Comparison of ENCODE assay signal across 20 mouse cellular contexts in the genomic region with DNA sequence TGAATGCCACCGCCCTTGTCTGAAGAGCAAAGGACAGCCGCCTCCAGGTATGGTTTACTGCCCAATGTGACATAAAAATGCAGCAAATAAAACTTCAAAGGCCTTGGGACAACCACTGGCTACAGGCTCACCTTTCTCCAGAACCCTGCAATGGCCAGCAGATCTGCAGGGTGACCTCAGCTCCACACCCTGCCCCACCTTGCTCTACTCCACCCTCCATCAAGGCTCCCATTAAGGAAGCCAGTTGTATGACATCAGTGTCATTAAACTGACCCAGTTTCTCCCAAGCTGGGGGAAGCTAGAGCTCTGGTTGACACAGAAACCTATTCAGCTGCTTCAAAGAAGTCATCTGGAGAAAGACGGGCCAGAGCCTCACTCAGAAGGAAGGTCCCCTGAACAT.
DNase-seq lines count a peak whose midpoint lies in the region; ATAC-seq and TF ChIP-seq lines count a peak whose summit lies in the region.
"Had no signal": no experiment of that assay in that cellular context is flagged by ENCODE, and none has a peak within 500 bp of the region (broad histone marks: within the 10 kb centered on the region; RNA-seq: fewer than 3 reads in every experiment).

No protein-coding gene starts in this region.

- H3K9ac ChIP-seq in intestine, embryonic 15.5 days: no peak overlapping the region
- H3K9ac ChIP-seq: embryonic facial prominence, embryonic 13.5 days; hindbrain, embryonic 12.5 days had no signal

- no peaks in the 10 kb centered on the region for H3K36me3 ChIP-seq in heart, embryonic 10.5 days
- no peaks in the 10 kb centered on the region for H3K36me3 ChIP-seq in intestine, embryonic 15.5 days
- H3K36me3 ChIP-seq in small intestine, adult 2 months (ENCODE audit: control insufficient read depth, insufficient read depth, low read length): no peaks in the 10 kb centered on the region
- H3K36me3 ChIP-seq: embryonic facial prominence, embryonic 13.5 days; forebrain, embryonic 10.5 days; hindbrain, embryonic 12.5 days had no signal

- H3K4me2 ChIP-seq in intestine, embryonic 15.5 days (replicated peaks): no peak overlapping the region
- H3K4me2 ChIP-seq: embryonic facial prominence, embryonic 13.5 days; hindbrain, embryonic 12.5 days had no signal

- no peak for TF ChIP-seq CTCF in small intestine, adult 2 months (IDR thresholded peaks at IDR 0.05; ENCODE audit: extremely low read depth, insufficient read length, insufficient replicate concordance, low read depth, low read length)

- peak; percentile 33 for DNase-seq in heart, embryonic 10.5 days (ENCODE audit: low spot score)
- DNase-seq in heart, adult 9 months (ENCODE audit: low spot score in 2 of 2): no peak
- DNase-seq in natural killer cell, adult 2 months (ENCODE audit: low spot score in 2 of 2): no peak
- no peak for DNase-seq in liver
- DNase-seq in adrenal gland, postnatal 10 days: no peak
- DNase-seq: adrenal gland, postnatal 14 days; cerebellum, adult 11-12 months; cerebellum, adult 9-10 months; cerebellum, postnatal 36 days; gastrocnemius, postnatal 36 days; heart, adult 18-20 months; heart, postnatal 10 days; heart, postnatal 4 days had no signal

- TF ChIP-seq POLR2A in small intestine, adult 2 months (IDR thresholded peaks at IDR 0.05; ENCODE audit: low read depth, low read length): no peak

- H3K4me1 ChIP-seq in heart, embryonic 10.5 days: peaks cover 4% of the 10 kb centered on the region; the same call in 1 of the 2 replicates
- no peaks in the 10 kb centered on the region for H3K4me1 ChIP-seq in intestine, embryonic 15.5 days (replicated peaks)
- peaks cover 21% of the 10 kb centered on the region for H3K4me1 ChIP-seq in small intestine, adult 2 months (ENCODE audit: control insufficient read depth, insufficient read depth, insufficient read length, low read length)
- H3K4me1 ChIP-seq: embryonic facial prominence, embryonic 13.5 days had no signal

- H3K4me3 ChIP-seq in heart, embryonic 10.5 days: no peak overlapping the region
- H3K4me3 ChIP-seq in intestine, embryonic 15.5 days (replicated peaks): no peak overlapping the region
- H3K4me3 ChIP-seq in small intestine, adult 2 months (ENCODE audit: low read depth, low read length): no peak overlapping the region
- H3K4me3 ChIP-seq: embryonic facial prominence, embryonic 13.5 days; forebrain, embryonic 10.5 days; hindbrain, embryonic 12.5 days had no signal

- H3K9me3 ChIP-seq in heart, embryonic 10.5 days: no peaks in the 10 kb centered on the region
- no peaks in the 10 kb centered on the region for H3K9me3 ChIP-seq in intestine, embryonic 15.5 days
- H3K9me3 ChIP-seq: embryonic facial prominence, embryonic 13.5 days; forebrain, embryonic 10.5 days; hindbrain, embryonic 12.5 days had no signal

- peak; percentile 87 for ATAC-seq in intestine, embryonic 15.5 days
- ATAC-seq: forebrain, embryonic 14.5 days; hindbrain, postnatal 0 days had no signal

- 79% methylated on average over 3 of the region's 3 CpGs for WGBS in heart, embryonic 10.5 days
- WGBS in intestine, embryonic 15.5 days: 75% methylated on average over 3 of the region's 3 CpGs
- WGBS in small intestine, adult 2 months: 62% methylated on average over 3 of the region's 3 CpGs

- no peak overlapping the region for H3K27ac ChIP-seq in heart, embryonic 10.5 days
- no peak overlapping the region for H3K27ac ChIP-seq in intestine, embryonic 15.5 days
- H3K27ac ChIP-seq in small intestine, adult 2 months (ENCODE audit: insufficient read depth, low read depth, low read length): 0 out of 2 replicates have a peak overlapping the region, but pooled peaks have one; percentile 6
- H3K27ac ChIP-seq: embryonic facial prominence, embryonic 13.5 days; forebrain, embryonic 10.5 days; hindbrain, embryonic 12.5 days; hindbrain, postnatal 0 days had no signal

- H3K27me3 ChIP-seq in heart, embryonic 10.5 days (ENCODE audit: insufficient read depth, poor library complexity, severe bottlenecking): no peaks in the 10 kb centered on the region
- no peaks in the 10 kb centered on the region for H3K27me3 ChIP-seq in intestine, embryonic 15.5 days (replicated peaks)
- no peaks in the 10 kb centered on the region for H3K27me3 ChIP-seq in small intestine, adult 2 months (ENCODE audit: control insufficient read depth, insufficient read depth, low read length)
- H3K27me3 ChIP-seq: embryonic facial prominence, embryonic 13.5 days had no signal
